In genomic region chr1:164250391-164251150, GRCm38 (mm10) we compare ENCODE assay signal across 8 mouse cellular contexts. TPM values are rescaled to one million over a fixed set of nuclear protein-coding genes. Genes with fewer than 3 reads are reported as not detected.
A peak's percentile ranks its signal among the peaks of the same experiment; 100 is the strongest.
DNase-seq lines count a peak whose midpoint lies in the region; ATAC-seq and TF ChIP-seq lines count a peak whose summit lies in the region.

No protein-coding gene starts in this region.

- peak overlapping the region; percentile 75 for H3K4me2 ChIP-seq in forebrain, postnatal 0 days (ENCODE audit: low read depth)

- no peak for DNase-seq in heart, embryonic 10.5 days (ENCODE audit: low spot score)
- DNase-seq in heart, postnatal 25 days (ENCODE audit: low spot score) = no peak
- peak; percentile 42 for DNase-seq in MN1 (ENCODE audit: low spot score)
- DNase-seq in forebrain, postnatal 0 days = no peak
- DNase-seq in liver, adult 2 months (ENCODE audit: extremely low read depth, low read depth, low spot score) = peak; percentile 70
- no peak for DNase-seq in thymus, postnatal 14 days
- DNase-seq in lung, adult 18-20 months = no peak
- DNase-seq in natural killer cell, adult 2 months (ENCODE audit: low spot score in 2 of 2) = no peak

- H3K9ac ChIP-seq in forebrain, postnatal 0 days = no peak overlapping the region
- peak overlapping the region; percentile 93 for H3K9ac ChIP-seq in liver, adult 2 months (ENCODE audit: low read depth, low read length)

- WGBS in heart, embryonic 10.5 days = 61% methylated on average over 8 of the region's 8 CpGs
- 59% methylated on average over 8 of the region's 8 CpGs for WGBS in forebrain, postnatal 0 days
- WGBS in liver, adult 2 months = 19% methylated on average over 8 of the region's 8 CpGs

- no peak for TF ChIP-seq CTCF in forebrain, postnatal 0 days (IDR thresholded peaks at IDR 0.05; ENCODE audit: low read depth)
- TF ChIP-seq CTCF in liver, adult 2 months (IDR thresholded peaks at IDR 0.05; ENCODE audit: low read depth, low read length) = no peak

- intact Hi-C loops in heart, postnatal 25 days (cut with DNase I) = no loop called here

- no peak for ATAC-seq in forebrain, postnatal 0 days

- H3K27ac ChIP-seq in heart, embryonic 10.5 days = 0 out of 2 replicates have a peak overlapping the region, but pooled peaks have one; percentile 93
- no peak overlapping the region for H3K27ac ChIP-seq in forebrain, postnatal 0 days (ENCODE audit: low read depth, low read length)
- peak overlapping the region; percentile 90 for H3K27ac ChIP-seq in liver, adult 2 months (replicated peaks; ENCODE audit: insufficient read depth, low read depth, low read length)

- no peaks in the 10 kb centered on the region for H3K9me3 ChIP-seq in heart, embryonic 10.5 days
- H3K9me3 ChIP-seq in forebrain, postnatal 0 days (ENCODE audit: low read length) = no peaks in the 10 kb centered on the region

- no peaks in the 10 kb centered on the region for H3K27me3 ChIP-seq in heart, embryonic 10.5 days (ENCODE audit: insufficient read depth, poor library complexity, severe bottlenecking)
- H3K27me3 ChIP-seq in forebrain, postnatal 0 days (ENCODE audit: insufficient read depth, low read length) = no peaks in the 10 kb centered on the region
- no peaks in the 10 kb centered on the region for H3K27me3 ChIP-seq in liver, adult 2 months (ENCODE audit: control insufficient read depth, insufficient read depth, low read length)

- H3K4me3 ChIP-seq in heart, embryonic 10.5 days = peak overlapping the region; percentile 84
- peak overlapping the region; percentile 79 for H3K4me3 ChIP-seq in forebrain, postnatal 0 days (ENCODE audit: low read depth, low read length)
- peak overlapping the region; percentile 90 for H3K4me3 ChIP-seq in liver, adult 2 months (ENCODE audit: insufficient read depth, low read depth, low read length)

- no peak for TF ChIP-seq POLR2A in liver, adult 2 months (IDR thresholded peaks at IDR 0.05; ENCODE audit: extremely low read depth, insufficient read depth, low read length)

- no peaks in the 10 kb centered on the region for H3K36me3 ChIP-seq in heart, embryonic 10.5 days
- no peaks in the 10 kb centered on the region for H3K36me3 ChIP-seq in forebrain, postnatal 0 days (ENCODE audit: insufficient read depth)
- 0 out of 2 replicates have a peak, but pooled peaks cover 1% of the 10 kb centered on the region for H3K36me3 ChIP-seq in liver, adult 2 months (ENCODE audit: control insufficient read depth, insufficient read depth, low read length)

- peaks cover 27% of the 10 kb centered on the region; the same call in 1 of the 2 replicates for H3K79me2 ChIP-seq in liver, adult 2 months (ENCODE audit: control insufficient read depth, insufficient read depth, low read length)

- H3K4me1 ChIP-seq in heart, embryonic 10.5 days = peaks cover 23% of the 10 kb centered on the region
- H3K4me1 ChIP-seq in forebrain, postnatal 0 days (ENCODE audit: insufficient read depth) = 0 out of 2 replicates have a peak, but pooled peaks cover 9% of the 10 kb centered on the region
- H3K4me1 ChIP-seq in liver, adult 2 months (ENCODE audit: control insufficient read depth, insufficient read depth, low read length) = peaks cover 8% of the 10 kb centered on the region

RNA-seq across cellular contexts. Expression of gene Slc19a2, which starts 1.7 kb away (rescaled TPM):
- polyA plus RNA-seq in heart, embryonic 10.5 days (2016; fragmentation: Nextera tagmentation; extraction: Ambion mirVana) = 10.2 and 11.2 TPM in 2 replicates
- 1 to 10 TPM; 7.0 to 7.2 TPM for total RNA-seq in heart, postnatal 25 days (2021)
- 11.3 and 16.6 TPM in 2 replicates for total RNA-seq in forebrain, postnatal 0 days (2014; rRNA removed)
- 6.6 and 7.5 TPM in 2 replicates for polyA plus RNA-seq in forebrain, postnatal 0 days (2015; fragmentation: Nextera tagmentation; extraction: Ambion mirVana)
- 96.1 and 121 TPM in 2 replicates for total RNA-seq in liver, adult 2 months (2014; rRNA removed)
- 84.5 and 86.9 TPM in 2 replicates for polyA plus RNA-seq in liver, adult 2 months (2012; rRNA removed)

RNA-seq across cellular contexts. Expression of gene Ccdc181, which starts 24.8 kb away (rescaled TPM):
- 7.6 and 9.3 TPM in 2 replicates for polyA plus RNA-seq in heart, embryonic 10.5 days (2016; fragmentation: Nextera tagmentation; extraction: Ambion mirVana)
- total RNA-seq in heart, postnatal 25 days (2021) = 1 to 10 TPM; 6.3 to 7.2 TPM
- total RNA-seq in forebrain, postnatal 0 days (2014; rRNA removed) = 20.1 and 21.2 TPM in 2 replicates
- polyA plus RNA-seq in forebrain, postnatal 0 days (2015; fragmentation: Nextera tagmentation; extraction: Ambion mirVana) = 24.2 and 28.1 TPM in 2 replicates
- 2.5 and 3.9 TPM in 2 replicates for total RNA-seq in liver, adult 2 months (2014; rRNA removed)
- 0.91 and 1.1 TPM in 2 replicates for polyA plus RNA-seq in liver, adult 2 months (2012; rRNA removed)

RNA-seq across cellular contexts. Expression of gene Nme7, which starts 53.4 kb away (rescaled TPM):
- polyA plus RNA-seq in heart, embryonic 10.5 days (2016; fragmentation: Nextera tagmentation; extraction: Ambion mirVana) = 21.1 and 27.4 TPM in 2 replicates
- total RNA-seq in heart, postnatal 25 days (2021) = 1 to 10 TPM; 4.0 TPM
- 37.7 and 37.9 TPM in 2 replicates for total RNA-seq in forebrain, postnatal 0 days (2014; rRNA removed)
- polyA plus RNA-seq in forebrain, postnatal 0 days (2015; fragmentation: Nextera tagmentation; extraction: Ambion mirVana) = 32.1 and 33.2 TPM in 2 replicates
- total RNA-seq in liver, adult 2 months (2014; rRNA removed) = 12.8 and 17.1 TPM in 2 replicates
- polyA plus RNA-seq in liver, adult 2 months (2012; rRNA removed) = 2.4 and 3.4 TPM in 2 replicates

RNA-seq across cellular contexts. Expression of gene Blzf1, which starts 56.7 kb away (rescaled TPM):
- polyA plus RNA-seq in heart, embryonic 10.5 days (2016; fragmentation: Nextera tagmentation; extraction: Ambion mirVana) = 29.4 and 31.3 TPM in 2 replicates
- 10 to 100 TPM; 23.6 to 24.6 TPM for total RNA-seq in heart, postnatal 25 days (2021)
- 17.5 and 21.5 TPM in 2 replicates for total RNA-seq in forebrain, postnatal 0 days (2014; rRNA removed)
- polyA plus RNA-seq in forebrain, postnatal 0 days (2015; fragmentation: Nextera tagmentation; extraction: Ambion mirVana) = 16.1 and 22.3 TPM in 2 replicates
- total RNA-seq in liver, adult 2 months (2014; rRNA removed) = 6.8 and 7.6 TPM in 2 replicates
- polyA plus RNA-seq in liver, adult 2 months (2012; rRNA removed) = 1.9 and 2.0 TPM in 2 replicates

Comparison
In these comparisons a context has a peak if more than half of its experiments do, and no peak if none do; other contexts are left out.
1. DNase-seq: peak in MN1 (single experiment) and liver, adult 2 months (single experiment); none in heart, embryonic 10.5 days (single experiment), heart, postnatal 25 days (single experiment), forebrain, postnatal 0 days (single experiment), thymus, postnatal 14 days (single experiment), lung, adult 18-20 months (0 of 2) and natural killer cell, adult 2 months (0 of 2).
2. Peak in every context shown above with its lines, with median percentiles within 50 percentile points of each other: H3K4me3 ChIP-seq.